Mouse (Mus musculus) layer of hippocampus, postnatal 36 days (tissue): ENCODE results near the gene Ccdc194. TPM values are rescaled to one million over a fixed set of nuclear protein-coding genes. Genes with fewer than 3 reads are reported as not detected.

Experiments used
- DNase-seq, 2 experiments: peaks; one replicate each; pipeline ENCODE4 v3.0.0; 2022
- total RNA-seq, 2 experiments: library from RNA; stranded (reverse); gene quantifications; 2 replicates each; pipeline ENCODE4 v1.2.3; 2021

The Ccdc194 gene
- total RNA-seq, 2 experiments from 2014 or later, result not detected

GRCm38 (mm10) chr8:71509316-71509715 is 16.2 kb downstream of the Ccdc194 start:
- no peak for DNase-seq

- peak; percentile 74 to 79 for DNase-seq
Measured at GRCm38 (mm10) chr8:71507589-71508104, 17.9 kb downstream of the Ccdc194 start.

- no peak for DNase-seq
Measured at GRCm38 (mm10) chr8:71505979-71506378, 19.5 kb downstream of the Ccdc194 start.

GRCm38 (mm10) chr8:71505326-71505725 is 20.2 kb downstream of the Ccdc194 start:
- no peak for DNase-seq

GRCm38 (mm10) chr8:71504349-71504748 is 21.2 kb downstream of the Ccdc194 start:
- no peak for DNase-seq

GRCm38 (mm10) chr8:71498816-71499690 is 26.5 kb downstream of the Ccdc194 start:
- no peak for DNase-seq

GRCm38 (mm10) chr8:71497881-71498501 is 27.5 kb downstream of the Ccdc194 start:
- no peak for DNase-seq

- DNase-seq, result no peak
Measured at GRCm38 (mm10) chr8:71497077-71497645, 28.4 kb downstream of the Ccdc194 start.

GRCm38 (mm10) chr8:71496481-71496880 is 29.0 kb downstream of the Ccdc194 start:
- no peak for DNase-seq

- DNase-seq, result no peak
Measured at GRCm38 (mm10) chr8:71495811-71496210, 29.7 kb downstream of the Ccdc194 start.

GRCm38 (mm10) chr8:71495039-71495438 is 30.5 kb downstream of the Ccdc194 start:
- DNase-seq, result peak; percentile 75 to 79

- peak; percentile 78 to 83 for DNase-seq
Measured at GRCm38 (mm10) chr8:71488454-71488853, 37.1 kb downstream of the Ccdc194 start.

- DNase-seq, result peak; percentile 78 to 83
Measured at GRCm38 (mm10) chr8:71487691-71488445, 37.6 kb downstream of the Ccdc194 start, which contains the start of gene Gtpbp3. Gtpbp3 (plus strand) TSS chr8:71488103.

GRCm38 (mm10) chr8:71486136-71486529 is 39.4 kb downstream of the Ccdc194 start:
- no peak for DNase-seq

- DNase-seq, result peak; percentile 78 to 86
Measured at GRCm38 (mm10) chr8:71485142-71486135, 40.1 kb downstream of the Ccdc194 start, which contains the start of gene Ano8. Ano8 (minus strand) TSS chr8:71485963.

- no peak for DNase-seq
Measured at GRCm38 (mm10) chr8:71484736-71485135, 40.8 kb downstream of the Ccdc194 start.

- no peak for DNase-seq
Measured at GRCm38 (mm10) chr8:71483932-71484331, 41.6 kb downstream of the Ccdc194 start.

- DNase-seq, result no peak
Measured at GRCm38 (mm10) chr8:71478943-71479342, 46.6 kb downstream of the Ccdc194 start.

GRCm38 (mm10) chr8:71477196-71477845 is 48.2 kb downstream of the Ccdc194 start:
- DNase-seq, result no peak
